Mouse (Mus musculus) cortical plate, adult 2 months (tissue): ENCODE data around the gene Cdca5.
A peak's percentile ranks its signal among the peaks of the same experiment; 100 is the strongest.

ENCODE experiments used
- CTCF ChIP-seq: fragments of 200-500 bp; IDR thresholded peaks from 2 replicates; pipeline ENCODE4 v1.5.1; 2011; ENCODE audit warnings: mild to moderate bottlenecking, control low read depth, low read length; ENCODE audit not compliant: insufficient read depth; ENCODE audit errors: extremely low read depth
- POLR2A ChIP-seq: fragments of 200-500 bp; IDR thresholded peaks from 2 replicates; pipeline ENCODE4 v1.6.1; 2011; ENCODE audit warnings: mild to moderate bottlenecking, low read length, control low read depth; ENCODE audit not compliant: insufficient read depth; ENCODE audit errors: extremely low read depth

DNA sequence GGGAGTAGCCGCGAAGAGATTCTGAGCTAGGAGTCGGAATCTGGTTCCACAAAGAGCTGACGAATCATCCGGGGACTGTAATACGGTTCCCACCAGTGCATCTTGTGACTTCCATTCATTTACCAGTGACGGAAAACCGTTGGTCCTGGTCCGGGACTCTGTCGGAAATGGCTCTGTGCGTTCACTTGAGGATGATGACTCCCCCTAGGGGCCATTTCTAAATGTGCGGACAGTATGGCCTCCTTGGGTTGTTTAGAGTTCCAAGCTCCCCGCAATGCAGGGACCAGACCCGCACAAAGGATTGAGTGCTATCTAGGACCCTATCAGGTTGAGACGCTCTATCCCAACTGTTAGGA is 56.6 kb downstream of the Cdca5 start, which contains the start of gene Arl2:
- TF ChIP-seq POLR2A (no peak; the same call in 1 of the 2 replicates), CTCF (peak; percentile 50)
